ENCODE assay signal across 12 mouse cellular contexts in genomic region chr13:46779831-46780230, GRCm38 (mm10). TPM values are rescaled to one million over a fixed set of nuclear protein-coding genes. Genes with fewer than 3 reads are reported as not detected.
DNase-seq lines count a peak whose midpoint lies in the region; ATAC-seq lines count a peak whose summit lies in the region.
"Had no signal": no experiment of that assay in that cellular context is flagged by ENCODE, and none has a peak within 500 bp of the region (broad histone marks: within the 10 kb centered on the region; RNA-seq: fewer than 3 reads in every experiment).

No protein-coding gene starts in this region.

- intact Hi-C loops in left cerebral cortex, postnatal 14 days (cut with DNase I), result no loop called here

- ATAC-seq in frontal cortex, adult (ENCODE audit: low TSS enrichment), result peak; percentile 95

- no peak for DNase-seq in frontal cortex, postnatal 25 days (ENCODE audit: low spot score in 2 of 2)
- DNase-seq in right cerebral cortex, adult 18-20 months, result peak; percentile 61
- no peak for DNase-seq in right cerebral cortex, postnatal 4 days
- DNase-seq in left cerebral cortex, postnatal 14 days (ENCODE audit: low spot score in 2 of 2), result peak; percentile 19 to 34
- DNase-seq in thymus, postnatal 36 days, result peak; percentile 74 to 82
- no peak for DNase-seq in urinary bladder, adult 2 months (ENCODE audit: low spot score)
- no peak for DNase-seq in ovary, postnatal 36 days (ENCODE audit: low spot score)
- DNase-seq: cerebellum, postnatal 25 days; gastrocnemius, postnatal 25 days; kidney, adult 11 months; layer of hippocampus, postnatal 36 days had no signal

RNA-seq across cellular contexts. Expression of gene Nup153, which starts 52.1 kb away (rescaled TPM):
- 10 to 100 TPM; 43.7 to 60.4 TPM for total RNA-seq in left cerebral cortex, postnatal 14 days (2021)
- 31.2 and 36.7 TPM in 2 replicates for polyA plus RNA-seq in urinary bladder, adult 2 months (2012; rRNA removed)

Comparison
In these comparisons a context has a peak if more than half of its experiments do, and no peak if none do; other contexts are left out.
1. DNase-seq: peak in right cerebral cortex, adult 18-20 months (single experiment), left cerebral cortex, postnatal 14 days (2 of 2) and thymus, postnatal 36 days (2 of 2); none in frontal cortex, postnatal 25 days (0 of 2), right cerebral cortex, postnatal 4 days (single experiment), urinary bladder, adult 2 months (single experiment) and ovary, postnatal 36 days (single experiment).